Mouse (Mus musculus) forebrain, embryonic 16.5 days (tissue): ENCODE measurements around the gene B4galt5. TPM values are rescaled to one million over a fixed set of nuclear protein-coding genes. Genes with fewer than 3 reads are reported as not detected.

Source experiments
- ATAC-seq: fragments of 200-750 bp; cut with Nextera tagmentation; 2 replicates; pipeline ENCODE4 v1.8.0; 2017; ENCODE audit warnings: mild to moderate bottlenecking, moderate library complexity
- H3K27ac ChIP-seq: fragments of 300-500 bp; sonication (generic); 2 replicates; pipeline ENCODE4 v1.5.1; 2014; ENCODE audit warnings: low read length, control low read depth
- H3K27me3 ChIP-seq: fragments of 300-500 bp; sonication (generic); replicated peaks from 2 replicates; pipeline ENCODE4 v1.6.1; 2014; ENCODE audit warnings: low read length; ENCODE audit not compliant: control insufficient read depth, insufficient read depth
- H3K36me3 ChIP-seq: fragments of 300-500 bp; sonication (generic); 2 replicates; pipeline ENCODE4 v1.6.1; 2014; ENCODE audit not compliant: control insufficient read depth, insufficient read depth
- H3K4me1 ChIP-seq: fragments of 300-500 bp; sonication (generic); replicated peaks from 2 replicates; pipeline ENCODE4 v1.6.1; 2014; ENCODE audit warnings: low read length; ENCODE audit not compliant: control insufficient read depth, insufficient read depth
- H3K4me2 ChIP-seq: fragments of 300-500 bp; sonication (generic); 2 replicates; pipeline ENCODE4 v1.6.1; 2014; ENCODE audit warnings: mild to moderate bottlenecking, low read length, control low read depth
- H3K4me3 ChIP-seq: fragments of 300-500 bp; sonication (generic); replicated peaks from 2 replicates; pipeline ENCODE4 v1.5.1; 2014; ENCODE audit warnings: mild to moderate bottlenecking, low read length, control low read depth
- H3K9ac ChIP-seq: fragments of 300-500 bp; sonication (generic); replicated peaks from 2 replicates; pipeline ENCODE4 v1.6.1; 2014; ENCODE audit warnings: low read depth, low read length, control low read depth
- H3K9me3 ChIP-seq: fragments of 300-500 bp; sonication (generic); 2 replicates; pipeline ENCODE4 v1.6.1; 2016; ENCODE audit warnings: low read length; ENCODE audit not compliant: control insufficient read depth
- whole genome bisulfite sequencing: fragments of 180-500 bp; shearing (Covaris S2); extraction: QIAGEN DNeasy Blood & Tissue Kit; methylation state at CpG from one replicate; pipeline ENCODE4 v1.1.7; 2014; 5-methylcytosine and 5-hydroxymethylcytosine counted together
- polyA plus RNA-seq: library from polyadenylated mRNA; unstranded; fragments of >200 nt; fragmentation: Nextera tagmentation; extraction: Ambion mirVana; gene quantifications from 2 replicates; pipeline ENCODE4 v1.2.1, GENCODE M21; 2015

B4galt5 gene
- polyA plus RNA-seq, 1 experiment from 2014 or later = 12.5 TPM

DNA sequence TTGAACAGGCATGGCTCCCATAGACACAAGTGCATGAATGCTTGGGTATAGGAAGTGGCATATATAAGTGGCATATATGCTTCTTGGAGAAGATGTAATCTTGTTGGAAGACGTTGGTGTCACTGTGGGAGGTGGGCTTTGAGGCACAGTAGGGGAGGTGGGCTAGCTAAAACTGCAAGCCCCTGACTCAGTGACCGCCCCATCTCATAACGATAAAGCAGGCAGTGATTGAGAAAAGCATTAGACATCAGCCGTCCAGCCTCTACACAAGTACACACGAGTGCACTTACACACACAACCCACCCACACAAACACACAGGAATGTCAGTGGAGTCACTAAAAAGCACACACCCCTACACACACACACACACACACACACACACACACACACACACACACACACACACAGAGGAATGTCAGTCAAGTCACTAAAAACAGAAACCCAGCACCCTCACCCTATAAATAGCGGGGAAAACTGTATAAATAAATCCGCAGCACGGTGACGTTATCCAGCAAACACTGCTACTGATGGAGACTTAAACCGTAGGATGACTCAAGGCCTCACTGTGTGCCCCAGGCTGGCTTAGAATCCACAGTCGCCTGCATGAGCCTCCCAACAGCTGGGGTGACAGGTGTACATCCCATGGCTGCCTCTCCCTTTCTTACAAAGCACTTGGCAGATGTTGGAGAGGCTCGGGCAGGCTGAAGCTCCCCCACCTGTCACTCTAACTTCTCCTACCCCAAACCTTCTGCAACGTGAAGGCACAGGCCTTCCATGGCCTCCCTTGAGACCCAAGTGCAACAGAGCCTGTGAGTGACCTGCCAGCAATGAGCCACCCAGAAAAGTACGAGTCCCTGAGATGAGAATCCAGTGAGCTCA lies 81.2 kb downstream of the B4galt5 start:
- Histone ChIP-seq H3K9ac (no peak overlapping the region), H3K4me2 (no peak overlapping the region), H3K36me3 (no peaks in the 10 kb centered on the region), H3K4me1 (no peaks in the 10 kb centered on the region), H3K9me3 (no peaks in the 10 kb centered on the region), H3K27me3 (no peaks in the 10 kb centered on the region), H3K27ac (no peak overlapping the region), H3K4me3 (no peak overlapping the region)
- ATAC-seq = no peak
- 83% methylated on average over 14 of the region's 14 CpGs for WGBS

DNA sequence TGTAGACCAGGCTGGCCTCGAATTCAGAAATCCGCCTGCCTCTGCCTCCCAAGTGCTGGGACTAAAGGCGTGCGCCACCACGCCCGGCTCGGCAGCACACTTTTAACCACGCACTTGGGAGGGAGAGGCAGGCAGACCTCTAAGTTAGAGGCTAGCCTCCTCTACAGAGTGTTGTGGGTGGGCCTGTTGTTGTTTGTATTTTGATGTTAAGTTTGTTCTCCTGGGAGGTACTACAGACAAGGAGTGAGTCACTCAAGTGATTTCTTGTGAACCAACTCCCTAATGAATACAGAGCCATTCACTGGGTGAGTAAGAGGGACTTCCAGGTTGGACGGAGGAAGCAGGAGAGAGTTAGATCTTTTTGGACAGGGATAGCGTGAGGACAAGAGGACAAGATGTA lies 82.8 kb downstream of the B4galt5 start:
- WGBS = 94% methylated on average over 10 of the region's 10 CpGs
- Histone ChIP-seq H3K27me3 (no peaks in the 10 kb centered on the region), H3K4me1 (no peaks in the 10 kb centered on the region), H3K4me2 (no peak overlapping the region), H3K36me3 (no peaks in the 10 kb centered on the region), H3K9me3 (no peaks in the 10 kb centered on the region), H3K27ac (no peak overlapping the region), H3K4me3 (no peak overlapping the region), H3K9ac (no peak overlapping the region)
- no peak for ATAC-seq

- 71% methylated on average over 4 of the region's 5 CpGs for WGBS
- Histone ChIP-seq H3K27me3 (no peaks in the 10 kb centered on the region), H3K9me3 (no peaks in the 10 kb centered on the region), H3K4me3 (no peak overlapping the region), H3K36me3 (no peaks in the 10 kb centered on the region), H3K9ac (no peak overlapping the region), H3K4me1 (no peaks in the 10 kb centered on the region), H3K27ac (no peak overlapping the region), H3K4me2 (no peak overlapping the region)
- no peak for ATAC-seq
Observed at GRCm38 (mm10) chr2:167265806-167266205, 83.2 kb downstream of the B4galt5 start.

DNA sequence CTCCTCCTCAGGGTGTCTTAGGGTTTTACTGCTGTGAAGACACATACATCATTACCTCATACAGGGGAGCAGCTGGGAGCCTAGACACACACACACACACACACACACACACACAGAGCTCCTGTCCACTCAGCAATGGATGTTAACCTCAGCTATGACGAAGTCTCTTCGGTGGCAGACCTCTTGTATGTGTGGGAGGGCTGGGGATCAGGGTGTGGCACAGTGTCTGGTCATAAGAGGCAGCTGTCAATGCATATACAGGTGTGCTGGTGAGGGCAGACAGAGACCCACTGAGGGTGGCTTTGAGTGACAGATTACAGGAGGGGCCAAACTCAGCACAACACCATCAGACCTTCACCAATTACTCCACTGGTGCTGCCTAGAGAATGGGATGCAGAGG lies 84.0 kb downstream of the B4galt5 start:
- H3K4me3 ChIP-seq = no peak overlapping the region
- WGBS = 100% methylated on average over 2 of the region's 2 CpGs
- no peak overlapping the region for H3K4me2 ChIP-seq
- ATAC-seq = no peak
- H3K27ac ChIP-seq = no peak overlapping the region
- H3K36me3 ChIP-seq = no peaks in the 10 kb centered on the region
- no peaks in the 10 kb centered on the region for H3K9me3 ChIP-seq
- no peaks in the 10 kb centered on the region for H3K4me1 ChIP-seq
- no peak overlapping the region for H3K9ac ChIP-seq
- H3K27me3 ChIP-seq = no peaks in the 10 kb centered on the region

- H3K4me3 ChIP-seq = no peak overlapping the region
- no peaks in the 10 kb centered on the region for H3K9me3 ChIP-seq
- no peak overlapping the region for H3K27ac ChIP-seq
- no peak overlapping the region for H3K4me2 ChIP-seq
- ATAC-seq = no peak
- no peak overlapping the region for H3K9ac ChIP-seq
- WGBS = 93% methylated on average over 11 of the region's 11 CpGs
- no peaks in the 10 kb centered on the region for H3K4me1 ChIP-seq
- no peaks in the 10 kb centered on the region for H3K27me3 ChIP-seq
- no peaks in the 10 kb centered on the region for H3K36me3 ChIP-seq
Observed at GRCm38 (mm10) chr2:167263931-167264330, 85.1 kb downstream of the B4galt5 start.

DNA sequence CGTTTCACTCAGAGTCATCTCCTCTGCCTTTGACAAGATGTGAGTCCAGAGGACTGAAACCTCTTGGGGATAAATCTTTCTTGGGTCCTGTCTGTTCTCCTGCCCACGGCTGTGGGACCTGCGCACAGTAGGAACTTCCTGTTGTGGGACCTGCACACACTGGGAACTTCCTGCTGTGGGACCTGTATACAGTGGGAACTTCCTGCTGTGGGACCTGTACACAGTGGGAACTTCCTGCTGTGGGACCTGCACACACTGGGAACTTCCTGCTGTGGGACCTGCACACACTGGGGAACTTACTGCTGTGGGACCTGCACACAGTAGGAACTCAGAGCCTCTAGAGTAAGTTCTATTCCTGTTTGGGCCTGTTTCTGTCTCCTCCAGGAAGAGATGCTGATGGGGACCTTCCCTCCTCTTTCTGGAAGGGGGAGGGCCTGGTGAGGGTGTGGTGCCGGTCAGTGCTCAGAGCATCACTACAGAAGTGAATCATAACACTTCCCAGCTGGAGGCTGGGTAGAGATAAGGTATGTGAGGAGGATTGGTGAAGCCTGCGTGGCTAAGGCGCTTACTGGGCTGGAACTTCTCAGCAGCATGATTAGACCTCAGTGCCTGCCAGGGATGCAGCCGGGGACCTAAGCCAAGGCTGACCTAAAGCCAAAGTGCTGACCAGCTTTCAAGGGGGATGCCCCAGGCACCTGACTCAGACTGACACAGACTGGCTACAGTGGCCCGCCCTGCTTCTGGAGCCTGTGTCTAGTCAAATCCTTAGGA lies 85.8 kb downstream of the B4galt5 start:
- Histone ChIP-seq H3K4me3 (no peak overlapping the region), H3K27ac (no peak overlapping the region), H3K36me3 (no peaks in the 10 kb centered on the region), H3K9ac (no peak overlapping the region), H3K27me3 (no peaks in the 10 kb centered on the region), H3K4me2 (no peak overlapping the region), H3K9me3 (no peaks in the 10 kb centered on the region), H3K4me1 (no peaks in the 10 kb centered on the region)
- ATAC-seq = no peak
- 95% methylated on average over 8 of the region's 8 CpGs for WGBS

DNA sequence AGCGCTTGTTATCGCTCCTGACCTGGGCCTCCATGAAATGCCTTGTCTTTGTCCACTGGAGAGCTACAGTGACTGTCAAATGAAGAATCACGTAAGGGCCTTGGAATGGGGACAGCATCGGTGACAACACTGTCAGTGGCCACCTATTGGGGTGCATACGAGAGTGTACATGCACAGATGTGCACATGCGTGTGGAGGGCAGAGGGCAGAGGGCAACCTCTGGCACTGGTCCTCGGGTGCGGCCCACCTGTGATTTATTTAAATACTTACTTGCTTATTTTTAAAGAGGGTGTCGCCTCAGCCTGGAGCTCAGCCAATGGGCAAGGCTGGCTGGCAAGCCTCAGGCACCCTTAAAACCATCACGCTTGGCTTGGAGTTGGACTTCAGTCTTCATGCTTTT lies 86.5 kb downstream of the B4galt5 start:
- no peak for ATAC-seq
- 89% methylated on average over 10 of the region's 10 CpGs for WGBS
- Histone ChIP-seq H3K4me2 (no peak overlapping the region), H3K27ac (no peak overlapping the region), H3K36me3 (no peaks in the 10 kb centered on the region), H3K4me3 (no peak overlapping the region), H3K4me1 (no peaks in the 10 kb centered on the region), H3K9me3 (no peaks in the 10 kb centered on the region), H3K27me3 (no peaks in the 10 kb centered on the region), H3K9ac (no peak overlapping the region)

DNA sequence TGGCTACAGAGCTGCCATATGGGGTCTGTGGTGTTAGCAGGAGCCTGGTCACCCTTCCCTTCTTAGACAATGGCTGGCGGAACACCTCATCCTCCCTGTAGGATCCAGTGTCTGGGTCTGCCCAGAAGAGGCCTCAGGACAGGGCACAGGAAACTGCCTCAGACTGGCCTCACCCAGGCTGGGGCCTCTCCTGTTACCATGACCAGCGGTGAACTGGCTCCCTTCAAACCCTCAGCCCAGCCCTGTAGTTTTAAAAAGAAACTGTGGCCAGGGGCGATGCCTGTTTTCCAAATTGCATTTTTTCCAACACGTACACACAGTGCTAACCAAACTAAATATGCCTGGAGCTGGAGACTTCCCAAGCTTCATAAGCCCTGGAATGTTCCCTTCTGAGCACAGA lies 87.9 kb downstream of the B4galt5 start:
- Histone ChIP-seq H3K4me1 (no peaks in the 10 kb centered on the region), H3K36me3 (no peaks in the 10 kb centered on the region), H3K27ac (no peak overlapping the region), H3K27me3 (no peaks in the 10 kb centered on the region), H3K9me3 (no peaks in the 10 kb centered on the region), H3K4me2 (no peak overlapping the region), H3K4me3 (no peak overlapping the region), H3K9ac (no peak overlapping the region)
- no peak for ATAC-seq
- 68% methylated on average over 4 of the region's 4 CpGs for WGBS

DNA sequence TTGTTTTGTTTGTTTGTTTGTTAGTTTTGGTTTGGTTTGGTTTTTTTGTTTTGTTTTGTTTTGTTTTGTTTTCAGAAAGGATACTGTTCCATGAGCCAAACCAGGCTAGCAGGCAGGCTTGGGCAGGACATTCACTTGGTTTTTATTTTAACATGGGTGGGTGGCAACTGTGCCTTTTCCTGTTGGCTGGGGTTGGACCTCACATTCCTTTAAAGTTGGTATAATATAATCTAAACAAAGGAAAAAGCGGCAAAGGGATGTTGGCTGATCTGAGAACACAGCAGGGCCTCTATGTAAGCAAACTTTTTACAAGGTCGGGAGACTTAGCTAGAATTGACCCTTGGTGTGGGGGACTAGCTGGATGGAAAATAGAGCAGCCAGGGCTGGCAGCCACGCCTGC lies 91.2 kb downstream of the B4galt5 start:
- H3K4me2 ChIP-seq = no peak overlapping the region
- H3K9ac ChIP-seq = no peak overlapping the region
- no peaks in the 10 kb centered on the region for H3K27me3 ChIP-seq
- no peak overlapping the region for H3K4me3 ChIP-seq
- H3K4me1 ChIP-seq = no peaks in the 10 kb centered on the region
- 49% methylated on average over 3 of the region's 3 CpGs for WGBS
- no peak for ATAC-seq
- no peaks in the 10 kb centered on the region for H3K9me3 ChIP-seq
- H3K27ac ChIP-seq = no peak overlapping the region
- no peaks in the 10 kb centered on the region for H3K36me3 ChIP-seq
